Mouse (Mus musculus) midbrain, embryonic 13.5 days (tissue): ENCODE measurements around the gene Usp2. TPM values are rescaled to one million over a fixed set of nuclear protein-coding genes. Genes with fewer than 3 reads are reported as not detected.

Experiments used
- ATAC-seq: fragments of 200-750 bp; cut with Nextera tagmentation; 2 replicates; pipeline ENCODE4 v1.8.0; 2017; ENCODE audit warnings: mild to moderate bottlenecking, moderate TSS enrichment, moderate library complexity
- H3K27ac ChIP-seq: fragments of 300-500 bp; sonication (generic); 2 replicates; pipeline ENCODE4 v1.5.1; 2015; ENCODE audit warnings: inconsistent platforms, mild to moderate bottlenecking, moderate library complexity
- H3K27me3 ChIP-seq: fragments of 300-500 bp; sonication (generic); 2 replicates; pipeline ENCODE4 v1.6.1; 2015; ENCODE audit warnings: mild to moderate bottlenecking, inconsistent platforms
- H3K36me3 ChIP-seq: fragments of 300-500 bp; sonication (generic); 2 replicates; pipeline ENCODE4 v1.6.1; 2015; ENCODE audit warnings: mild to moderate bottlenecking, inconsistent platforms
- H3K4me1 ChIP-seq: fragments of 300-500 bp; sonication (generic); replicated peaks from 2 replicates; pipeline ENCODE4 v1.6.1; 2015; ENCODE audit warnings: inconsistent platforms
- H3K4me2 ChIP-seq: fragments of 300-500 bp; sonication (generic); replicated peaks from 2 replicates; pipeline ENCODE4 v1.6.1; 2015; ENCODE audit warnings: moderate library complexity, mild to moderate bottlenecking, inconsistent platforms
- H3K4me3 ChIP-seq: fragments of 300-500 bp; sonication (generic); replicated peaks from 2 replicates; pipeline ENCODE4 v1.5.1; 2015; ENCODE audit warnings: mild to moderate bottlenecking, inconsistent platforms
- H3K9ac ChIP-seq: fragments of 300-500 bp; sonication (generic); replicated peaks from 2 replicates; pipeline ENCODE4 v1.6.1; 2015; ENCODE audit warnings: mild to moderate bottlenecking, inconsistent platforms
- H3K9me3 ChIP-seq: fragments of 300-500 bp; sonication (generic); 2 replicates; pipeline ENCODE4 v1.6.1; 2016; ENCODE audit warnings: mild to moderate bottlenecking, inconsistent platforms
- WGBS: fragments of 180-500 bp; shearing (Covaris S2); methylation state at CpG from one replicate; pipeline ENCODE4 v1.1.7; 2015; 5-methylcytosine and 5-hydroxymethylcytosine counted together
- polyA plus RNA-seq: library from polyadenylated mRNA; unstranded; fragments of >200 nt; fragmentation: Nextera tagmentation; extraction: Ambion mirVana; gene quantifications from 2 replicates; pipeline ENCODE4 v1.2.1, GENCODE M21; 2015

Gene Usp2
- polyA plus RNA-seq, result 4.5 and 8.3 TPM in 2 replicates

DNA sequence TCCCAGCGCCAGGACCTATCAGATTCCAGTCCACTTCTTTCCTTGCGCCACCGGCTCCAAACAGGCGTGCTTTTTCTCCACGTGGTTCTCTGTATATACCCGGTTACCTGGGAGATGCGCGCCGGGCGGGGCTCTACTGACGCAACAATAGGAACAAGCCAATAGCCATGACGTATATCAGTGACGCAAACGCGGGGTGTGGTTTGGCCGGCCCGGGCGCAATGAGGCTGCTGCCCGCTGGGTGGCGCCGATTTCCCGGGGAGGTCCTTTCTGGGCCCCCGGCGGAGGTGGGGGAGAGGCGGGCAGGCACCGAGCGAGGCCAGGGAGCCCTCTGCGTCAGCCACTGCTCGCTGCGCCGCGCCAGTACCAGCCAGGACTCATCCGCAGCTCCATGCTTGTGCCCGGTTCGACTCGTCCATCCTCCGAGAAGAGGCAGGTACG, at the start of gene Usp2:
Gene Usp2 (plus strand): TSS at position 237 of the 441 bp plus-strand sequence.
- Histone ChIP-seq H3K9ac (peak within 1 kb of the TSS; percentile 61; the same call in 1 of the 2 replicates), H3K4me3 (peak within 1 kb of the TSS; percentile 45), H3K36me3 (no peaks in the 10 kb centered on the region), H3K4me2 (peak within 1 kb of the TSS; percentile 72), H3K4me1 (peaks cover 19% of the 10 kb centered on the region), H3K27me3 (peaks cover 12% of the 10 kb centered on the region), H3K27ac (no peak within 1 kb of the TSS), H3K9me3 (no peaks in the 10 kb centered on the region)
- peak; percentile 97 for ATAC-seq
- WGBS, result under 1% methylated on average over 38 of the region's 38 CpGs

DNA sequence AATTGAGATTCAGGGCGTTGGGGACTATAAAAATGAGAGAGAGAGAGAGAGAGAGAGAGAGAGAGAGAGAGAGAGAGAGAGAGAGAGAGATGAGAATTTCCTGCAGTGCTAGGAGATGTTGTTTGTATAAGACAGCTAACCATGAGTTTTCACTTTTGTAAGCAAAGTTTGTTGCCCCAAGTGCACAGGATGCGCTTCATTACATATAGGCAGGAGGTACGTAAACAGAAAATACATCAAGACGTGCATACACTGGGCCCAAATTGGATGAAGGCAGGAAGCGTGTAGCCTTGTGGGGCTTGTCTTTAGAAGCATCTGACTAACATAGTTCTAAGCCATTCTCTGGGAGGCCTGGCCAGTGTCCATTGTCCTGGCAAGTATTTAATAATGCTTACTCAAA, 49.0 kb upstream of the Usp2 start:
- no peak overlapping the region for H3K4me3 ChIP-seq
- H3K27me3 ChIP-seq, result no peaks in the 10 kb centered on the region
- H3K9me3 ChIP-seq, result no peaks in the 10 kb centered on the region
- 79% methylated on average over 5 of the region's 5 CpGs for WGBS
- H3K4me1 ChIP-seq, result peaks cover 2% of the 10 kb centered on the region
- H3K27ac ChIP-seq, result no peak overlapping the region
- ATAC-seq, result no peak
- no peak overlapping the region for H3K9ac ChIP-seq
- H3K4me2 ChIP-seq, result no peak overlapping the region
- no peaks in the 10 kb centered on the region for H3K36me3 ChIP-seq

DNA sequence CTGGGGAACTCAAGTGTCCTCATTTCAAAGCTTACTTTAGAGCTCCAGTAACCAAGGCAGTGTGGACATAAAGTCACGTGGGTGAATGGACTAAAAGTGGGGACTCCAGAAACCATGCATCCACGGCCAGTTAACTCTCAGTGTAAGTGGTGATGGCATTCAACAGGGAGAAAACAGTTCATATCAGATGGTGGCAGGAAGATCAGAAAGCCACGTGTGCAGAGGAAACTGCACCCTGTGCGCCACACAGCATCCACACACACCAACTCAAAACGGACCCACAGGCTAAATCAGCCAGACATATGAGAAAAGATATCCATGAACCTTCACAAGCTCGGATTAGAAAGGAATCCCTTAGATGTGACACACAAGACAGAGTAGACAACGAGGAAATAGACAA, 46.8 kb upstream of the Usp2 start:
- no peak overlapping the region for H3K27ac ChIP-seq
- no peak overlapping the region for H3K9ac ChIP-seq
- H3K9me3 ChIP-seq, result no peaks in the 10 kb centered on the region
- no peaks in the 10 kb centered on the region for H3K36me3 ChIP-seq
- H3K4me1 ChIP-seq, result no peaks in the 10 kb centered on the region
- H3K4me2 ChIP-seq, result no peak overlapping the region
- no peak overlapping the region for H3K4me3 ChIP-seq
- 85% methylated on average over 7 of the region's 7 CpGs for WGBS
- ATAC-seq, result no peak
- no peaks in the 10 kb centered on the region for H3K27me3 ChIP-seq

DNA sequence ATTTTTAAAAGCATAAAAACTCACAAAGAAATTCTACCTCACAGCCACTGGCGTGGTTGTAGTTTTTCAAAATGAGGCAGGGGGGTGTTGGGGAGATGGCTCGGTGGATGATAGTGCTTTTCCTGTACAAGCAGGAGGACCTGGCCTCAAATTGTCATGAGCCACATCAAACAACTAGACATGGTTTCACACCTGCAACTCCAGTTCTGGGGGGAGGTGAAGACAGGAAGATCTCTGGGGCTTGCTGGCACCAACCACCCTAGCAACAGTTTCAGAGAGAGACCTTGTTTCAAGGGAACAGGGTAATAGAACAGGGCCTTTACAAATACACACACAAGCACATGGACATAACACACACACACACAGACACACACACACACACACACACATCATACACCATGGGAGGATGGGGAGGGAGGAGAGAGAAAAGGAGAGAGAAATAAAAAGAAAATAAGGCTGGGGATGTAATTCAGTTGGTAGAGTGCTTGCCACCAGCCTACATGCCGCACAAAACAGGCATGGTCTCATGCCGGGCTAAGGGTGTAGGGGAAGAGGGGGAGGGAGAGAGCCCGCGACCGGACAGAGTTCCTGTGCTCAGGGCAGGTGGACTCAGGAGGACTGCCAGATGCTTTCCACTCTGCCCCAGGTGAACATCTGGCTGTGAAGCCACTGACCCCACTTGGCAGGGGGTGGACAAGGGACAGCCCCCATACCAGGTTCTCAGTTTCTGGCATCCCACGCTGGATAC, 44.5 kb upstream of the Usp2 start:
- no peaks in the 10 kb centered on the region for H3K9me3 ChIP-seq
- no peaks in the 10 kb centered on the region for H3K27me3 ChIP-seq
- no peaks in the 10 kb centered on the region for H3K4me1 ChIP-seq
- no peak overlapping the region for H3K9ac ChIP-seq
- no peak overlapping the region for H3K27ac ChIP-seq
- ATAC-seq, result no peak
- 78% methylated on average over 8 of the region's 8 CpGs for WGBS
- H3K4me2 ChIP-seq, result no peak overlapping the region
- no peak overlapping the region for H3K4me3 ChIP-seq
- no peaks in the 10 kb centered on the region for H3K36me3 ChIP-seq

DNA sequence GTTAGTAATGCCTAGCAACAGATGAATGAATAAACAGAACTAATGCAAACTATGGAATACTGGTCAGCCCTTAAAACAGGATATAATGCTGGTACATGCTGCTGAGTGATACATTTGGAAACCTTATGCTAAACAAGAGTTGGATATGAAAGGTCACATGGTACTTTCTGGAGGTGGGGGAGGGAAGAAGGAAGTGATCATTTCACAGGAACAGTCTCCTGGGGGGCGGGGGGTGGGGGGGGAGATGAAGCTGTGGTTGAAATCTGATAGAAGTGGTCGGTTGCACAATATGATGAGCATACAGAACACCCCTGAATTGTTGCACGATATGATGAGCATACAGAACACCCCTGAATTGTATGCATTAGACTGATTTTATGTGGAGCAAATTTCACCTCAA, 42.7 kb upstream of the Usp2 start:
- no peaks in the 10 kb centered on the region for H3K4me1 ChIP-seq
- no peak overlapping the region for H3K4me2 ChIP-seq
- no peak overlapping the region for H3K27ac ChIP-seq
- H3K4me3 ChIP-seq, result no peak overlapping the region
- no peak overlapping the region for H3K9ac ChIP-seq
- no peaks in the 10 kb centered on the region for H3K9me3 ChIP-seq
- WGBS, result 85% methylated on average over 3 of the region's 3 CpGs
- no peaks in the 10 kb centered on the region for H3K36me3 ChIP-seq
- no peaks in the 10 kb centered on the region for H3K27me3 ChIP-seq
- no peak for ATAC-seq

DNA sequence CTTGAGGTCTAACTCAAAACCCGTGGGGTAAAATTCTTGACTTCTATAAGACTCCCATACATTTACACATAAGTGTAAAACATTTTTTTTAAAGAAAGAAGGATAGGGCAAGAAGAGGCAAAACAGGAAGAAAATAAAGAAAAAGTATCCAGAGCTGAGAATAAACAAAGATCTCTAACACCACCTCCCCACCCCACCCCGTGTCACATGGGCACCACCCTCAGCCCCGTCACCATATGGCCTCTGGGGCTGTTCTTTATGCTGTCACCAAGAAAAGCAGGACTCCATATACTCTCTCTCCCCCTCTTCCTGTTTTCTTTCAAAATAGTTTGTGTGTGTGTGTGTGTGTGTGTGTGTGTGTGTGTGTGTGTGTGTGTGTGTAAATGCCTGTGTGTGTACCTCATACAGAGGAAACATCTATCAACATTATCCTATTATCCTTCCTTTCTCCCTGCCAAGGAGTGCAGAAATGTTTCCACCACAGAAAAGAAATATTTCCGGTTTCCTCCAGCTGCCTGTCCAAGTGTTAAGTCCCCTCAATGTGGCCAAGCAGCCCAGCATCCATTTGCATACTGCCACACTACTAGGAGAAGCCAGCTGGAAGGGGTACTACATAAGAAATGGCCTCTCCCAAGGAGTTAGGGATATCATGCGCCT, 37.1 kb upstream of the Usp2 start:
- H3K4me2 ChIP-seq, result no peak overlapping the region
- no peaks in the 10 kb centered on the region for H3K36me3 ChIP-seq
- H3K27me3 ChIP-seq, result no peaks in the 10 kb centered on the region
- no peak for ATAC-seq
- WGBS, result 67% methylated on average over 5 of the region's 5 CpGs
- H3K27ac ChIP-seq, result no peak overlapping the region
- no peak overlapping the region for H3K9ac ChIP-seq
- H3K4me3 ChIP-seq, result no peak overlapping the region
- H3K4me1 ChIP-seq, result no peaks in the 10 kb centered on the region
- no peaks in the 10 kb centered on the region for H3K9me3 ChIP-seq

DNA sequence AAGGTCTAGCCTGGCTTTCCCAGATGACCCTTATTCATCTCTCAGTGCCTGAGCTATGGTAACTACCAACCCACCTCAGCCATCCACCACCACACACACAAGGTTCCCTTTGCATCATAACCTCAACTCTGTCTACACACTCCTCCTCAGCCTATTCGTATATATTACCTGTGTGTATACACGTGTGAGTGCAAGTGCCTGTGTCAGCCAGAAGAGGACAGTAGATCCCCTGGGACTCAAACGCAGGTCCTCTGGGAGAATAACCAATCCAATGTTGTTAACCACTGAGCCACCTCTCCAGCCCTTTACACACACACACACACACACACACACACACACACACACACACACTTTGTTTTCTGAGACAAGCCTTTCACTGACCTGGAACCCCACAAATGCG, 36.2 kb upstream of the Usp2 start:
- no peaks in the 10 kb centered on the region for H3K36me3 ChIP-seq
- no peak overlapping the region for H3K27ac ChIP-seq
- no peak overlapping the region for H3K4me2 ChIP-seq
- ATAC-seq, result no peak
- H3K4me1 ChIP-seq, result no peaks in the 10 kb centered on the region
- 92% methylated on average over 4 of the region's 4 CpGs for WGBS
- H3K4me3 ChIP-seq, result no peak overlapping the region
- no peaks in the 10 kb centered on the region for H3K9me3 ChIP-seq
- H3K9ac ChIP-seq, result no peak overlapping the region
- H3K27me3 ChIP-seq, result no peaks in the 10 kb centered on the region

DNA sequence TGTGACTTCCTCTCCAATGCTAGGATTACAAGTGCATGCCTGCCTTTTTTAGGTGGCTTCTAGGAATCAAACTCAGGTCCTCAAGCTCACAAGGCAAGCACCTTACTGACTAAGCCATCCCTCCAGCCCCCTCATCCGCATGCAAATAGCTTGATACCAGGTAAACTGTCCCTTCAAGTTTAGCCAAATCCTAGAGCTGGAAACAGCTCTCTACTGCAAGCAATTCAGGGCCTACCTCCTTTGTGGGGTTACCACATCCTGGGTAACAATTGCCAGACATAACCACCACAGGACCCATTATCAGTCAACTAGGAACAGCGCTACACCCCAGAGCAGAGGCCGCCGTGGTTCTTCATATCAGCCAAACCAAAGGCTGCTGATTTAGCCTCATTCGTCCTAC, 35.7 kb upstream of the Usp2 start:
- no peak overlapping the region for H3K9ac ChIP-seq
- no peak for ATAC-seq
- H3K36me3 ChIP-seq, result no peaks in the 10 kb centered on the region
- H3K9me3 ChIP-seq, result no peaks in the 10 kb centered on the region
- WGBS, result 91% methylated on average over 5 of the region's 5 CpGs
- no peak overlapping the region for H3K27ac ChIP-seq
- H3K4me1 ChIP-seq, result no peaks in the 10 kb centered on the region
- H3K4me3 ChIP-seq, result no peak overlapping the region
- no peak overlapping the region for H3K4me2 ChIP-seq
- H3K27me3 ChIP-seq, result no peaks in the 10 kb centered on the region

DNA sequence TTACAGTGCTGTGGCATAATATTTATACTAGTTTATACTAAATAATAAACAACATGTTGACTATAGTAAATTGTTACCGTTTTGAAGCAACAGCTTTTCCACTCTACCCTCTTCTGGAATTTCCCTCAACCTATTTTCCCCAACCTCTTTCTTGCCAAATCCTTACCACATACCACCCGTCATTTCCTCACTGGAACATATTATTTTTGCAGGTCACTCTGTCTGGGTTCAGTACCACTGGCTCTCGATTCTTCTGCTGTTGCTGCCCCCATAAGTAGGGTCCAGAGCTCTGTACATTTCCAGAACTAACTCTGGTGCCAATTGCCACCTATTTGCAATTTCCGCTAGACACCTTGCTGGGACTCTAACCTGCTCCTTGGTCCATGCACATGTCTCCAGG, 34.9 kb upstream of the Usp2 start:
- no peaks in the 10 kb centered on the region for H3K36me3 ChIP-seq
- H3K4me1 ChIP-seq, result no peaks in the 10 kb centered on the region
- no peak overlapping the region for H3K4me3 ChIP-seq
- H3K9me3 ChIP-seq, result no peaks in the 10 kb centered on the region
- H3K9ac ChIP-seq, result no peak overlapping the region
- 89% methylated on average over 4 of the region's 4 CpGs for WGBS
- H3K27ac ChIP-seq, result no peak overlapping the region
- H3K4me2 ChIP-seq, result no peak overlapping the region
- ATAC-seq, result no peak
- H3K27me3 ChIP-seq, result no peaks in the 10 kb centered on the region

DNA sequence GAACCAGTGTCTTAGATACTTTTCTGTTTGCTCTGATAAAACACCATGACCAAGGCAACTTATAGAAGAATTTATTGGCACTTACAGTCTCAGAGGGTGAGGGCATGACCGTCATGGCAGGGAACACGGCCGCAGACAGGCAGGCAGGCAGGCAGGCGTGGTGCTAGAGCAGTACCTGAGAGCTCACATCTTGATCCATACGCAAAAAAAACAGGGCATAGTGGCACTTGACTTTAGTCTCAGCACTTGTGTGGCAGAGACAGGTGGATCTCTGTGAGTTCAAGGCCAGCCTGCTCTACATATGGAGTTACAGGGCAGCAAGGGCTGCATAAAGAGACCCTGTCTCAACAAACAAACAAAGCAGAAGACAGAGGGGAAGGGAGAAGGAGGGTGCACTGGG, 33.5 kb upstream of the Usp2 start:
- Histone ChIP-seq H3K9me3 (no peaks in the 10 kb centered on the region), H3K36me3 (no peaks in the 10 kb centered on the region), H3K27me3 (no peaks in the 10 kb centered on the region), H3K4me3 (no peak overlapping the region), H3K27ac (no peak overlapping the region), H3K4me1 (no peaks in the 10 kb centered on the region), H3K4me2 (no peak overlapping the region), H3K9ac (no peak overlapping the region)
- ATAC-seq, result no peak
- 93% methylated on average over 5 of the region's 5 CpGs for WGBS

DNA sequence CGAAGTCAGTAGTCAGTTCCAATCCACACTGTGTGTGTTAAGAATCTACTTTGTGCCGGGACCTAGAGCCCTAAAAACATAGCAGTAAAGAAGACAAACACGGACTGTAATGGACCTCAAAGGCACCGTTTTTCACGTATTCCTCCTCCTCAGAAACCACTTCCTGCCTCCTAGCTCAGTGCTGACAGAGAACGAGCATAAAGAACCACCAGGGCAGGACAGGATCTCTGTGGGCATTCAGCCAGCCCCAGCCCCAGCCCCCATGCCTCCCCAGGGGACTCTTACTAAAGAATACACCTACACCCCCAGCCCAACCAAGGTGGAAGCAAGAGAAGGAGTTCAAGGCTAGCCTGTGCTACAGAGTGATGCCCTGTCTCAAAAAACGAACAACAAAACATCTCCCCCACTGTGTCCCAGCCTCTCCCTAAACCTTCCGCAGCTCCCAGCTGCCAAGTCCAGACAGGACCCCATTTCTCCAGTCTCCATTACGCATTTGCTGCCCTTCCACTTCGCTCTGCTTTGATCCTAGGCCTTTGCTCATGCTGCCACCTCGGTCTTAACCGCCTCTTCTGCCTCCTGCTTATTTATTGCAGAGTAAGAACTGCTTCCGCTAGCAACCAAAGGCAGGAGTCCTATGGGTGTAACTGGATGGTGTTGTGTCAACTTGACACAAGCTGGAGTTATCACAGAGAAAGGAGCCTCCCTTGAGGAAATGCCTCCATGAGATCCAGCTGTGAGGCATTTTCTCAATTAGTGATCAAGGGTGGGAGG, 32.7 kb upstream of the Usp2 start:
- no peak for ATAC-seq
- no peak overlapping the region for H3K27ac ChIP-seq
- H3K27me3 ChIP-seq, result no peaks in the 10 kb centered on the region
- H3K4me3 ChIP-seq, result no peak overlapping the region
- no peak overlapping the region for H3K9ac ChIP-seq
- no peaks in the 10 kb centered on the region for H3K9me3 ChIP-seq
- H3K4me2 ChIP-seq, result no peak overlapping the region
- H3K36me3 ChIP-seq, result no peaks in the 10 kb centered on the region
- H3K4me1 ChIP-seq, result no peaks in the 10 kb centered on the region
- WGBS, result 78% methylated on average over 13 of the region's 13 CpGs

DNA sequence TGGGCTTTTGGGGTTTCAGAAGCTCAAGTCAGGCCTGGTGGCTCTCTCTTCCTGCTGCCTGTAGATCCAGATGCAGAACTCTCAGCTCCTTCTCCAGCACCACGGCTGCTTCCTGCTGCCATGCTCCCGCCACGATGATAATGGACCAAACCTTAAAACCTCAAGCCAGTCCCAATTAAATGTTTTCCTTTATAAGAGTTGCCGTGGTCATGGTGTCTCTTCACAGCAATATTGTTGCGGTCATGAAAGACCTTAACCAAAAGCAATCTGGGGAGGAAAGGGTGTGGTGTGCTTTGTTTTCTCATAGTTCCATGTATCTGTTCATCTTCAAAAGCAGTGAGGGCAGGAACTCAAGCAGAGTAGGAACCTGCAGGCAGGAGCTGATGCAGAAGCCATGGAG, 29.7 kb upstream of the Usp2 start:
- Histone ChIP-seq H3K36me3 (no peaks in the 10 kb centered on the region), H3K27ac (no peak overlapping the region), H3K4me1 (no peaks in the 10 kb centered on the region), H3K4me2 (no peak overlapping the region), H3K4me3 (no peak overlapping the region), H3K9ac (no peak overlapping the region), H3K9me3 (no peaks in the 10 kb centered on the region), H3K27me3 (peaks cover 6% of the 10 kb centered on the region)
- ATAC-seq, result no peak
- WGBS, result 97% methylated on average over 5 of the region's 5 CpGs
